Mouse (Mus musculus): ENCODE measurements at regions not wholly inside any gene's neighbourhood (a gene's known extent, or its start where the extent isn't known, plus 50 kb on each side); places are given as distances from the start of the nearest gene placed in this dataset.

DNA sequence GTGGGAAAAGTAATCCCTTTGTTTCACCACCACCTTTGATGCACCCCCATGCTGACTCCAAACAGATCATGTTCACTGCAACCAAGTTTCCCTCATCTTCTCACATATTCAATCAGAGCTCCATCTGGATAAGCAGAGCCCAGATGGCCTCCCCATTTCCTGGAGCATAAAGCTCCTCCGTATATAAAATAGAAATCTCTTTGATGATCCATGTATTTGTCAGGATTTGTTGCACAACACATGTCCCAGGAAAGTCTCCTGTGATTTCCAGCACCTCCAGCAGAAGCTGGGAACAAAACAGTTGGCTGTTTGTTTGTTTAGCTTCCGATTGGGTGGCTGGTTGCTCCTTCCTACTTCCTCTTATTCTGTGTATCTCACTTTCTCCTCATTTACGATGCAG, 364.9 kb downstream of the Mllt3 start:
- TF ChIP-seq EP300 (IDR thresholded peaks at IDR 0.05; ENCODE audit: low read depth), result no peak
- no peak for TF ChIP-seq CTCF (IDR thresholded peaks at IDR 0.05; ENCODE audit: low read depth)

All from liver, postnatal 0 days (tissue).